Mouse (Mus musculus): ENCODE data around the gene Grap2.

- TF ChIP-seq MYOG (IDR thresholded peaks at IDR 0.05; ENCODE audit: control insufficient read depth, extremely low read depth, insufficient read length) (no peak), CTCF (IDR thresholded peaks at IDR 0.05; ENCODE audit: control insufficient read depth, insufficient read depth, insufficient read length) (no peak), FOSL1 (IDR thresholded peaks at IDR 0.05; ENCODE audit: insufficient read depth, low read length, poor library complexity, severe bottlenecking) (no peak), MAX (IDR thresholded peaks at IDR 0.05) (no peak)
Measured at GRCm38 (mm10) chr15:80563634-80564208, 8.7 kb upstream of the Grap2 start.
